Mouse (Mus musculus) limb, embryonic 12.5 days (tissue): Measurements from ENCODE around the gene Nrarp. TPM values are rescaled to one million over a fixed set of nuclear protein-coding genes. Genes with fewer than 3 reads are reported as not detected.

Experiments
- ATAC-seq: fragments of 200-750 bp; cut with Nextera tagmentation; 2 replicates; pipeline ENCODE4 v1.8.0; 2017; ENCODE audit warnings: low read depth, moderate TSS enrichment; ENCODE audit not compliant: insufficient number of reproducible peaks, insufficient read depth, low FRiP score, low TSS enrichment
- H3K27ac ChIP-seq: fragments of 300-500 bp; sonication (generic); 2 replicates; pipeline ENCODE4 v1.5.1; 2016; ENCODE audit warnings: mild to moderate bottlenecking, moderate library complexity
- H3K27me3 ChIP-seq: fragments of 300-500 bp; sonication (generic); 2 replicates; pipeline ENCODE4 v1.6.1; 2016; ENCODE audit warnings: mild to moderate bottlenecking, moderate library complexity
- H3K36me3 ChIP-seq: fragments of 300-500 bp; sonication (generic); 2 replicates; pipeline ENCODE4 v1.6.1; 2016; ENCODE audit warnings: mild to moderate bottlenecking, moderate library complexity
- H3K4me1 ChIP-seq: fragments of 300-500 bp; sonication (generic); replicated peaks from 2 replicates; pipeline ENCODE4 v1.6.1; 2016
- H3K4me2 ChIP-seq: fragments of 300-500 bp; sonication (generic); 2 replicates; pipeline ENCODE4 v1.6.1; 2016; ENCODE audit warnings: mild to moderate bottlenecking, moderate library complexity
- H3K4me3 ChIP-seq: fragments of 300-500 bp; sonication (generic); replicated peaks from 2 replicates; pipeline ENCODE4 v1.5.1; 2016; ENCODE audit warnings: mild to moderate bottlenecking
- H3K9ac ChIP-seq: fragments of 300-500 bp; sonication (generic); replicated peaks from 2 replicates; pipeline ENCODE4 v1.6.1; 2016; ENCODE audit warnings: mild to moderate bottlenecking, moderate library complexity
- H3K9me3 ChIP-seq: fragments of 300-500 bp; sonication (generic); 2 replicates; pipeline ENCODE4 v1.6.1; 2016; ENCODE audit warnings: mild to moderate bottlenecking, moderate library complexity
- WGBS: fragments of 180-500 bp; shearing (Covaris S2); methylation state at CpG from one replicate; pipeline ENCODE4 v1.1.7; 2016; 5-methylcytosine and 5-hydroxymethylcytosine counted together
- polyA plus RNA-seq: library from polyadenylated mRNA; unstranded; fragments of >200 nt; fragmentation: Nextera tagmentation; extraction: Ambion mirVana; gene quantifications from 2 replicates; pipeline ENCODE4 v1.2.1, GENCODE M21; 2016

Nrarp gene
- polyA plus RNA-seq, 1 experiment from 2014 or later = 20.6 TPM

GRCm38 (mm10) chr2:25174866-25175689, 5.5 kb upstream of the Nrarp start:
- Histone ChIP-seq H3K9ac (no peak overlapping the region), H3K27me3 (peaks cover 25% of the 10 kb centered on the region), H3K27ac (no peak overlapping the region), H3K9me3 (no peaks in the 10 kb centered on the region), H3K36me3 (no peaks in the 10 kb centered on the region), H3K4me2 (no peak overlapping the region), H3K4me1 (peaks cover 46% of the 10 kb centered on the region), H3K4me3 (no peak overlapping the region)
- no peak for ATAC-seq
- WGBS = 48% methylated on average over 7 of the region's 7 CpGs

- 81% methylated on average over 4 of the region's 4 CpGs for WGBS
- peaks cover 31% of the 10 kb centered on the region for H3K27me3 ChIP-seq
- H3K27ac ChIP-seq = no peak overlapping the region
- H3K4me3 ChIP-seq = no peak overlapping the region
- H3K4me2 ChIP-seq = no peak overlapping the region
- H3K36me3 ChIP-seq = no peaks in the 10 kb centered on the region
- H3K4me1 ChIP-seq = peaks cover 51% of the 10 kb centered on the region
- no peaks in the 10 kb centered on the region for H3K9me3 ChIP-seq
- no peak overlapping the region for H3K9ac ChIP-seq
- no peak for ATAC-seq
Measured at GRCm38 (mm10) chr2:25175690-25176078, 4.9 kb upstream of the Nrarp start.

GRCm38 (mm10) chr2:25176573-25176972, 4.0 kb upstream of the Nrarp start:
- H3K9me3 ChIP-seq = no peaks in the 10 kb centered on the region
- 36% methylated on average over 6 of the region's 6 CpGs for WGBS
- H3K4me3 ChIP-seq = no peak overlapping the region
- H3K4me1 ChIP-seq = peaks cover 59% of the 10 kb centered on the region
- peak overlapping the region; percentile 64; the same call in 1 of the 2 replicates for H3K27ac ChIP-seq
- H3K27me3 ChIP-seq = peaks cover 39% of the 10 kb centered on the region
- no peaks in the 10 kb centered on the region for H3K36me3 ChIP-seq
- H3K9ac ChIP-seq = no peak overlapping the region
- ATAC-seq = no peak
- H3K4me2 ChIP-seq = 0 out of 2 replicates have a peak overlapping the region, but pooled peaks have one; percentile 35

- 0 out of 2 replicates have a peak overlapping the region, but pooled peaks have one; percentile 2 for H3K4me3 ChIP-seq
- H3K4me1 ChIP-seq = peaks cover 64% of the 10 kb centered on the region
- H3K4me2 ChIP-seq = peak overlapping the region; percentile 35
Measured at GRCm38 (mm10) chr2:25177076-25177475, 3.5 kb upstream of the Nrarp start.

GRCm38 (mm10) chr2:25177685-25178084, 2.9 kb upstream of the Nrarp start:
- Histone ChIP-seq H3K4me2 (peak overlapping the region; percentile 35), H3K4me1 (peaks cover 65% of the 10 kb centered on the region), H3K9ac (peak overlapping the region; percentile 8; the same call in 1 of the 2 replicates), H3K27ac (peak overlapping the region; percentile 64), H3K27me3 (peaks cover 49% of the 10 kb centered on the region), H3K4me3 (0 out of 2 replicates have a peak overlapping the region, but pooled peaks have one; percentile 2), H3K36me3 (no peaks in the 10 kb centered on the region), H3K9me3 (no peaks in the 10 kb centered on the region)
- under 1% methylated on average over 6 of the region's 6 CpGs for WGBS
- ATAC-seq = no peak

More at GRCm38 (mm10) chr2:25177076-25177475, 3.5 kb upstream of the Nrarp start:
- WGBS = 18% methylated on average over 4 of the region's 4 CpGs
- ATAC-seq = no peak
- Histone ChIP-seq H3K27me3 (peaks cover 44% of the 10 kb centered on the region), H3K27ac (peak overlapping the region; percentile 64), H3K9ac (peak overlapping the region; percentile 8; the same call in 1 of the 2 replicates), H3K36me3 (no peaks in the 10 kb centered on the region), H3K9me3 (no peaks in the 10 kb centered on the region)

- ATAC-seq = no peak
Measured at GRCm38 (mm10) chr2:25178285-25178972, 2.1 kb upstream of the Nrarp start.

GRCm38 (mm10) chr2:25179566-25180217, 866 bp upstream of the Nrarp start:
- peak overlapping the region; percentile 57 for H3K27ac ChIP-seq
- 14% methylated on average over 15 of the region's 15 CpGs for WGBS
- H3K4me1 ChIP-seq = peaks cover 65% of the 10 kb centered on the region

More at GRCm38 (mm10) chr2:25178285-25178972, 2.1 kb upstream of the Nrarp start:
- Histone ChIP-seq H3K27ac (peak overlapping the region; percentile 64), H3K9me3 (no peaks in the 10 kb centered on the region), H3K4me1 (peaks cover 65% of the 10 kb centered on the region), H3K4me2 (peak overlapping the region; percentile 35), H3K27me3 (peaks cover 55% of the 10 kb centered on the region), H3K9ac (no peak overlapping the region), H3K36me3 (no peaks in the 10 kb centered on the region), H3K4me3 (no peak overlapping the region)
- 23% methylated on average over 10 of the region's 10 CpGs for WGBS

GRCm38 (mm10) chr2:25180973-25181890, 674 bp downstream of the Nrarp start:
- ATAC-seq = peak; percentile 12; the same call in 1 of the 2 replicates
- Histone ChIP-seq H3K4me2 (peak overlapping the region; percentile 86), H3K4me1 (peaks cover 60% of the 10 kb centered on the region), H3K36me3 (no peaks in the 10 kb centered on the region), H3K9me3 (no peaks in the 10 kb centered on the region), H3K27ac (peak overlapping the region; percentile 67; the same call in 1 of the 2 replicates), H3K9ac (peak overlapping the region; percentile 54), H3K27me3 (peaks cover 76% of the 10 kb centered on the region), H3K4me3 (peak overlapping the region; percentile 58)
- WGBS = under 1% methylated on average over 100 of the region's 100 CpGs

More at GRCm38 (mm10) chr2:25179566-25180217, 866 bp upstream of the Nrarp start:
- H3K36me3 ChIP-seq = no peaks in the 10 kb centered on the region
- peak overlapping the region; percentile 86 for H3K4me2 ChIP-seq
- ATAC-seq = 0 out of 2 replicates have a peak, but pooled peaks have one; percentile 0
- peaks cover 68% of the 10 kb centered on the region for H3K27me3 ChIP-seq
- H3K9ac ChIP-seq = peak overlapping the region; percentile 27; the same call in 1 of the 2 replicates
- H3K9me3 ChIP-seq = no peaks in the 10 kb centered on the region
- H3K4me3 ChIP-seq = peak overlapping the region; percentile 58

- Histone ChIP-seq H3K9ac (peak overlapping the region; percentile 54; the same call in 1 of the 2 replicates), H3K36me3 (no peaks in the 10 kb centered on the region), H3K4me3 (peak overlapping the region; percentile 58), H3K9me3 (no peaks in the 10 kb centered on the region), H3K27me3 (peaks cover 81% of the 10 kb centered on the region), H3K27ac (peak overlapping the region; percentile 67; the same call in 1 of the 2 replicates), H3K4me1 (peaks cover 53% of the 10 kb centered on the region), H3K4me2 (peak overlapping the region; percentile 86)
- WGBS = 1% methylated on average over 17 of the region's 17 CpGs
- ATAC-seq = no peak
Measured at GRCm38 (mm10) chr2:25181891-25182397, 1.4 kb downstream of the Nrarp start.

GRCm38 (mm10) chr2:25182664-25183063, 2.1 kb downstream of the Nrarp start:
- no peak overlapping the region for H3K9ac ChIP-seq
- no peak overlapping the region for H3K27ac ChIP-seq
- ATAC-seq = no peak
- H3K27me3 ChIP-seq = peaks cover 78% of the 10 kb centered on the region
- peak overlapping the region; percentile 86 for H3K4me2 ChIP-seq
- no peaks in the 10 kb centered on the region for H3K9me3 ChIP-seq
- WGBS = 24% methylated on average over 6 of the region's 6 CpGs
- peak overlapping the region; percentile 9; the same call in 1 of the 2 replicates for H3K4me3 ChIP-seq
- no peaks in the 10 kb centered on the region for H3K36me3 ChIP-seq
- peaks cover 46% of the 10 kb centered on the region for H3K4me1 ChIP-seq
